Mouse (Mus musculus) heart, embryonic 16.5 days (tissue): Measurements from ENCODE around the gene Ccnc. TPM values are rescaled to one million over a fixed set of nuclear protein-coding genes. Genes with fewer than 3 reads are reported as not detected.

ENCODE experiments used
- ATAC-seq: fragments of 200-750 bp; cut with Nextera tagmentation; replicated peaks from 2 replicates; pipeline ENCODE4 v1.8.0; 2017; ENCODE audit warnings: moderate number of reproducible peaks; ENCODE audit not compliant: insufficient read depth, low FRiP score; ENCODE audit errors: extremely low read depth
- H3K27ac ChIP-seq: fragments of 300-500 bp; sonication (generic); 2 replicates; pipeline ENCODE4 v1.5.1; 2014; ENCODE audit warnings: mild to moderate bottlenecking, low read length, control low read depth, moderate library complexity
- H3K27me3 ChIP-seq: fragments of 300-500 bp; sonication (generic); 2 replicates; pipeline ENCODE4 v1.6.1; 2014; ENCODE audit warnings: low read length, mixed read lengths; ENCODE audit not compliant: control insufficient read depth, insufficient read depth
- H3K36me3 ChIP-seq: fragments of 300-500 bp; sonication (generic); 2 replicates; pipeline ENCODE4 v1.6.1; 2014; ENCODE audit not compliant: control insufficient read depth, insufficient read depth
- H3K4me1 ChIP-seq: fragments of 300-500 bp; sonication (generic); 2 replicates; pipeline ENCODE4 v1.6.1; 2014; ENCODE audit warnings: low read length, mixed read lengths; ENCODE audit not compliant: control insufficient read depth, insufficient read depth
- H3K4me2 ChIP-seq: fragments of 300-500 bp; sonication (generic); 2 replicates; pipeline ENCODE4 v1.6.1; 2014; ENCODE audit warnings: low read depth, mild to moderate bottlenecking, control low read depth, low read length
- H3K4me3 ChIP-seq: fragments of 300-500 bp; sonication (generic); 2 replicates; pipeline ENCODE4 v1.5.1; 2014; ENCODE audit warnings: mild to moderate bottlenecking, control low read depth, low read length
- H3K9ac ChIP-seq: fragments of 300-500 bp; sonication (generic); 2 replicates; pipeline ENCODE4 v1.6.1; 2014; ENCODE audit warnings: low read length, control low read depth
- H3K9me3 ChIP-seq: fragments of 300-500 bp; sonication (generic); replicated peaks from 2 replicates; pipeline ENCODE4 v1.6.1; 2016; ENCODE audit warnings: low read length; ENCODE audit not compliant: control insufficient read depth
- WGBS: fragments of 180-500 bp; shearing (Covaris S2); extraction: QIAGEN DNeasy Blood & Tissue Kit; methylation state at CpG from one replicate; pipeline ENCODE4 v1.1.7; 2014; 5-methylcytosine and 5-hydroxymethylcytosine counted together
- polyA plus RNA-seq: library from polyadenylated mRNA; unstranded; fragments of >200 nt; fragmentation: Nextera tagmentation; extraction: Ambion mirVana; gene quantifications from 2 replicates; pipeline ENCODE4 v1.2.1, GENCODE M21; 2015

The Ccnc gene
- polyA plus RNA-seq, 1 experiment from 2014 or later: 29.2 TPM

- no peak for ATAC-seq
- Histone ChIP-seq H3K4me1 (0 out of 2 replicates have a peak, but pooled peaks cover 3% of the 10 kb centered on the region), H3K4me2 (no peak within 1 kb of the TSS), H3K27me3 (peaks cover 94% of the 10 kb centered on the region), H3K27ac (no peak within 1 kb of the TSS), H3K9me3 (no peaks in the 10 kb centered on the region), H3K36me3 (no peaks in the 10 kb centered on the region), H3K4me3 (no peak within 1 kb of the TSS), H3K9ac (no peak within 1 kb of the TSS)
- WGBS: 1% methylated on average over 38 of the region's 38 CpGs
These were observed 41.9 kb upstream of the Ccnc start, which contains the start of gene Prdm13 for GRCm38 (mm10) chr4:21685595-21686091. TSS of gene Prdm13 (minus strand) at chr4:21685963.

GRCm38 (mm10) chr4:21686416-21686815 is 41.1 kb upstream of the Ccnc start:
- Histone ChIP-seq H3K4me2 (no peak overlapping the region), H3K36me3 (no peaks in the 10 kb centered on the region), H3K4me3 (no peak overlapping the region), H3K27ac (no peak overlapping the region), H3K27me3 (peaks cover 95% of the 10 kb centered on the region), H3K9me3 (no peaks in the 10 kb centered on the region), H3K9ac (no peak overlapping the region), H3K4me1 (0 out of 2 replicates have a peak, but pooled peaks cover 3% of the 10 kb centered on the region)
- no peak for ATAC-seq
- 5% methylated on average over 11 of the region's 11 CpGs for WGBS

- Histone ChIP-seq H3K9me3 (no peaks in the 10 kb centered on the region), H3K4me2 (no peak overlapping the region), H3K27me3 (peaks cover 93% of the 10 kb centered on the region), H3K4me1 (0 out of 2 replicates have a peak, but pooled peaks cover 3% of the 10 kb centered on the region), H3K27ac (no peak overlapping the region), H3K9ac (no peak overlapping the region), H3K4me3 (no peak overlapping the region), H3K36me3 (no peaks in the 10 kb centered on the region)
- no peak for ATAC-seq
- WGBS: 1% methylated on average over 5 of the region's 5 CpGs
These were observed 40.6 kb upstream of the Ccnc start for GRCm38 (mm10) chr4:21686934-21687333.

- H3K36me3 ChIP-seq: no peaks in the 10 kb centered on the region
- peak overlapping the region; percentile 52 for H3K4me3 ChIP-seq
- WGBS: 5% methylated on average over 36 of the region's 51 CpGs
- ATAC-seq: no peak
- 0 out of 2 replicates have a peak, but pooled peaks cover 3% of the 10 kb centered on the region for H3K4me1 ChIP-seq
- H3K27ac ChIP-seq: no peak overlapping the region
- peak overlapping the region; percentile 8; the same call in 1 of the 2 replicates for H3K9ac ChIP-seq
- peaks cover 92% of the 10 kb centered on the region for H3K27me3 ChIP-seq
- peak overlapping the region; percentile 81 for H3K4me2 ChIP-seq
- H3K9me3 ChIP-seq: no peaks in the 10 kb centered on the region
These were observed 39.5 kb upstream of the Ccnc start for GRCm38 (mm10) chr4:21687783-21688702.

GRCm38 (mm10) chr4:21688703-21689200 is 38.7 kb upstream of the Ccnc start:
- Histone ChIP-seq H3K4me1 (0 out of 2 replicates have a peak, but pooled peaks cover 3% of the 10 kb centered on the region), H3K9me3 (no peaks in the 10 kb centered on the region), H3K27me3 (peaks cover 89% of the 10 kb centered on the region), H3K36me3 (no peaks in the 10 kb centered on the region), H3K27ac (no peak overlapping the region), H3K4me3 (peak overlapping the region; percentile 52), H3K4me2 (peak overlapping the region; percentile 81), H3K9ac (peak overlapping the region; percentile 8; the same call in 1 of the 2 replicates)
- 1% methylated on average over 42 of the region's 64 CpGs for whole genome bisulfite sequencing
- ATAC-seq: no peak

GRCm38 (mm10) chr4:21689492-21689941 is 38.0 kb upstream of the Ccnc start:
- WGBS: 1% methylated on average over 18 of the region's 18 CpGs
- peaks cover 82% of the 10 kb centered on the region for H3K27me3 ChIP-seq
- no peaks in the 10 kb centered on the region for H3K9me3 ChIP-seq
- no peaks in the 10 kb centered on the region for H3K36me3 ChIP-seq
- peak overlapping the region; percentile 52 for H3K4me3 ChIP-seq
- no peak for ATAC-seq
- peak overlapping the region; percentile 81 for H3K4me2 ChIP-seq
- H3K9ac ChIP-seq: no peak overlapping the region
- H3K27ac ChIP-seq: no peak overlapping the region
- H3K4me1 ChIP-seq: 0 out of 2 replicates have a peak, but pooled peaks cover 3% of the 10 kb centered on the region

GRCm38 (mm10) chr4:21690221-21690620 is 37.3 kb upstream of the Ccnc start:
- Histone ChIP-seq H3K4me3 (no peak overlapping the region), H3K36me3 (no peaks in the 10 kb centered on the region), H3K9ac (no peak overlapping the region), H3K27me3 (peaks cover 77% of the 10 kb centered on the region), H3K4me2 (no peak overlapping the region), H3K4me1 (0 out of 2 replicates have a peak, but pooled peaks cover 3% of the 10 kb centered on the region), H3K9me3 (no peaks in the 10 kb centered on the region), H3K27ac (no peak overlapping the region)
- WGBS: 16% methylated on average over 7 of the region's 7 CpGs
- no peak for ATAC-seq

GRCm38 (mm10) chr4:21695638-21696254 is 31.8 kb upstream of the Ccnc start:
- Histone ChIP-seq H3K27ac (no peak overlapping the region), H3K9me3 (no peaks in the 10 kb centered on the region), H3K4me1 (no peaks in the 10 kb centered on the region), H3K4me3 (no peak overlapping the region), H3K9ac (no peak overlapping the region), H3K4me2 (no peak overlapping the region), H3K36me3 (no peaks in the 10 kb centered on the region), H3K27me3 (peaks cover 26% of the 10 kb centered on the region)
- ATAC-seq: no peak
- WGBS: 34% methylated on average over 7 of the region's 7 CpGs
